Mouse (Mus musculus) kidney, embryonic 16.5 days (tissue): ENCODE results near the gene Ethe1. TPM values are rescaled to one million over a fixed set of nuclear protein-coding genes. Genes with fewer than 3 reads are reported as not detected.

Experiments
- ATAC-seq: fragments of 200-750 bp; cut with Nextera tagmentation; 2 replicates; pipeline ENCODE4 v1.8.0; 2017; ENCODE audit warnings: moderate TSS enrichment; ENCODE audit not compliant: low FRiP score, low TSS enrichment
- H3K27ac ChIP-seq: fragments of 300-500 bp; sonication (generic); 2 replicates; pipeline ENCODE4 v1.5.1; 2014; ENCODE audit warnings: low read length
- H3K27me3 ChIP-seq: fragments of 300-500 bp; sonication (generic); 2 replicates; pipeline ENCODE4 v1.6.1; 2014; ENCODE audit warnings: low read length, control low read depth, mixed read lengths; ENCODE audit not compliant: insufficient read depth
- H3K36me3 ChIP-seq: fragments of 300-500 bp; sonication (generic); 2 replicates; pipeline ENCODE4 v1.6.1; 2014; ENCODE audit warnings: low read length, control low read depth, mixed read lengths; ENCODE audit not compliant: insufficient read depth
- H3K4me1 ChIP-seq: fragments of 300-500 bp; sonication (generic); 2 replicates; pipeline ENCODE4 v1.6.1; 2014; ENCODE audit warnings: low read length, control low read depth, mixed read lengths; ENCODE audit not compliant: insufficient read depth
- H3K4me2 ChIP-seq: fragments of 300-500 bp; sonication (generic); replicated peaks from 2 replicates; pipeline ENCODE4 v1.6.1; 2014; ENCODE audit warnings: low read depth, low read length
- H3K4me3 ChIP-seq: fragments of 300-500 bp; sonication (generic); 2 replicates; pipeline ENCODE4 v1.5.1; 2014; ENCODE audit warnings: mild to moderate bottlenecking, low read length
- H3K9ac ChIP-seq: fragments of 300-500 bp; sonication (generic); replicated peaks from 2 replicates; pipeline ENCODE4 v1.6.1; 2014; ENCODE audit warnings: low read length
- H3K9me3 ChIP-seq: fragments of 300-500 bp; sonication (generic); 2 replicates; pipeline ENCODE4 v1.6.1; 2016; ENCODE audit warnings: low read length, control low read depth
- WGBS: fragments of 180-500 bp; shearing (Covaris S2); extraction: QIAGEN DNeasy Blood & Tissue Kit; methylation state at CpG from one replicate; pipeline ENCODE4 v1.1.7; 2014; 5-methylcytosine and 5-hydroxymethylcytosine counted together
- polyA plus RNA-seq: library from polyadenylated mRNA; unstranded; fragments of >200 nt; fragmentation: Nextera tagmentation; extraction: Ambion mirVana; gene quantifications from 2 replicates; pipeline ENCODE4 v1.2.1, GENCODE M21; 2015

Ethe1 gene
- polyA plus RNA-seq: 53.0 and 55.2 TPM in 2 replicates

DNA sequence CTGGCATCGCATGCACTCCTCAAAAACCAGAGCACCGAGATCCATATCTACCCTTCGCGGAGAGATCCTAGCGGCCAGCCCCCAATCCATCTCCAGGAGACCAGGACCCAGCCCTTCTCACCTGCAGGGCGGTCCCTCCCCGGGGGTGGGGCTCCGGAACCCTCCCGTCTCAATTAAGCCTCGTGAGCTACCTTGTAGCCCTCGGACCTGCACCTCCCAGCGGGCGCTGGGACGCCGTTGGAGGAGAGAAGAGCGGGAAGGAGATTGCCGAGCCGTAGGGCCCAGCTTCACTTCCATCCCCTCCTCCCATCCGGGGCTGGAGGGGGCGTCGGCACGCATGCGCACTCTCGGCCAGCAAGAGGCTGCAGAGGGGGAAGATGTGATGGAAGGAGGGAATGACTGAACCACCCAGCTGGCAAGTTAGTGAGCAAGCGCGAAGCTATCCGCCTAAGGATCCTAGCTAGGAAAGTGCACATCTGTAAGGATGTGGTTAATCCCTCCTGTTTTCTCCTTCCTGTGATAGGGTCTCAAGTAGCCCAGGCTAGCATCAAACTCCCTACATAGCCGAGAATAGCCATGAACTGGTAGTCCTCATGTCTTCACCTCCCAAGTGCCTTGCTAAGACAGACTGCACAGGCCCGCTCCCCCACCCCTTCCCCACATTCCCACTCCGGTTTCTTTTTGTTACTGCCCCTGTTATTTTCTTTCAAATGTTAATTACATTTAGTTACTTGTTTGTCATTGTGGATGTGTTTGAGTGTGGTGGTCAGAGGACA is at the start of gene Ethe1, which contains the start of gene Zfp575:
Gene Ethe1 (plus strand): TSS at position 214 of the 776 bp plus-strand sequence.
Gene Zfp575 (minus strand): TSS at position 312 of the 776 bp plus-strand sequence.
- peak within 1 kb of the TSS; percentile 51 for H3K4me3 ChIP-seq
- 0 out of 2 replicates have a peak, but pooled peaks cover 3% of the 10 kb centered on the region for H3K9me3 ChIP-seq
- peaks cover 12% of the 10 kb centered on the region for H3K4me1 ChIP-seq
- 7% methylated on average over 30 of the region's 30 CpGs for WGBS
- peak within 1 kb of the TSS; percentile 74 for H3K9ac ChIP-seq
- H3K27me3 ChIP-seq: peaks cover 18% of the 10 kb centered on the region
- H3K36me3 ChIP-seq: no peaks in the 10 kb centered on the region
- no peak within 1 kb of the TSS; the same call in 1 of the 2 replicates for H3K27ac ChIP-seq
- H3K4me2 ChIP-seq: peak within 1 kb of the TSS; percentile 63
- ATAC-seq: peak; percentile 40

DNA sequence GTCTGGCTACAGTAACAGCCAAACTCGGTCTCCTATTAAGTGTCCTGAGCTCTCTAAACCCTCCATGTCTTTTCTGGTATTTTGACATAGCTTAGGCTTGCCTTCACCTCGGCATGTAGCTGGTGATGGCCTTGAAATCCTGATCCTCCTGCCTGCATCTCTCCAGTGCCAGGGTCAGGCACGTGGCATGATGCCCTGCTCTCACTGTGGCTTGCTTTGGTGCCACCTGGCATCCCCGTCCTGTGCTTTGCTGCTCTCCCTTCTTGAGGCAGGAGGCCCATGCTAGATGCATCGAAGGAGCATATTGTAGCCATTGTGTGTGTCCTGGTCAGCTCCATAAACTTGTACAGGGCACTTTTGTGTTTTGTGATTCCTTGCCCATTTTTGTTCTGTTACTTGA is 49.8 kb upstream of the Ethe1 start:
- Histone ChIP-seq H3K27ac (peak overlapping the region; percentile 81), H3K4me2 (no peak overlapping the region), H3K4me1 (peaks cover 27% of the 10 kb centered on the region), H3K9ac (no peak overlapping the region), H3K36me3 (peaks cover 23% of the 10 kb centered on the region), H3K9me3 (peaks cover 3% of the 10 kb centered on the region; the same call in 1 of the 2 replicates), H3K4me3 (no peak overlapping the region), H3K27me3 (no peaks in the 10 kb centered on the region)
- 54% methylated on average over 5 of the region's 5 CpGs for WGBS
- ATAC-seq: no peak

DNA sequence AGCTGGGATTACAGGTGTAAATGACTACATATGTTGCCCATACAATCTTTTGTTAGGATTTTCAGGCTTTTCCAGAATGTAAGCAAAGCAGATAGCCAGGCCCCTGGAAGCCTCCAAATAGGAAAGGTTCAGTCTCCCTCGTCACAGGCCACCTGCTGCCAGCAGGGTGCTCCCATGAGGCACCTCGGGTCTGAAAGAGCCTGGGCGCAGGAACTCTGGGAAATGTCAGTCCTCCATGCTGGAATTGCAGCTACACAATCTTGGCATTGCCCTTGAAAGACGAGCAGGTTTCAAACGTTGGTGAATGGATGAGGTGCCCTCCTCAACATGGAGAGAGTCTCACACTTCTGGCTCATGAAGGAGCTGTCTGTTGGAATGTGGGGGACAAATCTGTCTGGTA is 49.2 kb upstream of the Ethe1 start:
- WGBS: 39% methylated on average over 5 of the region's 5 CpGs
- Histone ChIP-seq H3K27ac (no peak overlapping the region), H3K9ac (no peak overlapping the region), H3K4me2 (no peak overlapping the region), H3K4me3 (no peak overlapping the region), H3K27me3 (no peaks in the 10 kb centered on the region), H3K36me3 (peaks cover 21% of the 10 kb centered on the region), H3K9me3 (peaks cover 3% of the 10 kb centered on the region; the same call in 1 of the 2 replicates), H3K4me1 (peaks cover 27% of the 10 kb centered on the region)
- ATAC-seq: no peak

DNA sequence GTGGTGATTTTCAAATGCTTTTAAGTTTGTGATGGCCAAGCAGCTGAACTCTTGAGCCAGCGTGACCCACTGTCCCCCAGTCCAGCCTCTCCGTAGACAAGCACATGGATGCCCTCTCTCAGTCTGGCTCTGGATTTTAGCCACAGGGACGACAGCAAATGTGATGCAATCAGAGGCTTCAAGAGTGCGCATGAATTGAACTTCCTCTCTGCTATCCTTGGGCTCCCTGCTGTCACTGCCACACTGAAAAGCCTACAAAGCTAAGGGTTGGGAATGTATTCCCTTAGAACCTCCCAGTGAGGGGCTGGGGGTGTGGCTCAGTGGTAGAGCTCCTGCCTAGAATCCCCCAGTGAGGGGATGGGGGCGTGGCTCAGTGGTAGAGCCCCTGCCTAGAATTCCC is 48.6 kb upstream of the Ethe1 start:
- Histone ChIP-seq H3K4me1 (peaks cover 24% of the 10 kb centered on the region), H3K4me2 (no peak overlapping the region), H3K9me3 (peaks cover 3% of the 10 kb centered on the region; the same call in 1 of the 2 replicates), H3K27ac (no peak overlapping the region), H3K9ac (no peak overlapping the region), H3K36me3 (peaks cover 15% of the 10 kb centered on the region), H3K27me3 (no peaks in the 10 kb centered on the region), H3K4me3 (no peak overlapping the region)
- WGBS: 82% methylated on average over 5 of the region's 5 CpGs
- no peak for ATAC-seq

DNA sequence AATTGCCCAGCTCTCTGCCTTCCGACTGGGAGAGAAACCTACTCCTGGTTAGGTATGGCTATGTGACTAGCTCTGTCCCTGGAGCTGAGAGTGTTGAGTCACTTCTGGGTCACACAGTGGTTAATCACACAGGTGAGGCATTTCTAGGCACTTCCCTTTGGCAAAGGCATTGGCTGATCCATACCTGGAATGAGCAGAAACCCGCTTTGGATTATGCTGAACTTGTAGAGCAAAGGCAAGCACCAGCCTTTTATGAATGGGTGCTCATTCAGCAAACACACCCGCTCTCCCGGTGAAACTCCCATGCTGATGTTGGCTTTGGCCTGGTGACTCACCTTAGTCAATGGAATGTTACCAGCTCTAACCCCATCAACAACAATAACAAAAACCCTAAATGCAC is 47.7 kb upstream of the Ethe1 start:
- no peak overlapping the region for H3K4me3 ChIP-seq
- peaks cover 10% of the 10 kb centered on the region for H3K36me3 ChIP-seq
- H3K4me1 ChIP-seq: peaks cover 20% of the 10 kb centered on the region
- peaks cover 3% of the 10 kb centered on the region for H3K9me3 ChIP-seq
- H3K27ac ChIP-seq: no peak overlapping the region
- no peak overlapping the region for H3K4me2 ChIP-seq
- 97% methylated on average over 4 of the region's 4 CpGs for WGBS
- H3K9ac ChIP-seq: no peak overlapping the region
- no peak for ATAC-seq
- H3K27me3 ChIP-seq: no peaks in the 10 kb centered on the region

DNA sequence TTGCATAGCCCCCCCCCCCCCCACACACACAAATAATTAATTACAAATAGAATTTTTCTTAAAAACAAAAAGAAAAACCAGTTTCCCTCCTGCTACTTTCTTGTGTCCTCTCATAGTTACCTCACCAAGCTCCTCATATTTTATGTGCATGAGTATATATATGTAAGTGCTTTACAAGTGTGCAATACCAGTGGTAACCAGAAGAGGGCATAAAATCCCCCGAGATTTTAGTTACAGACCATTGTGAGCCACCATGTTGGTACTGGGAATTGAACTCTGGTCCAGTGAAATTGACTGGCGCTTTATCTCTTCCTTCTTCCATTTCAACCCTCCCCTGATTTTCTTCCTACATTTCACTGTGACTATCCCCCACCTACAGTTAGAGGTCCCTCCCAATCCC is 42.8 kb upstream of the Ethe1 start:
- H3K27ac ChIP-seq: no peak overlapping the region
- peaks cover 6% of the 10 kb centered on the region for H3K36me3 ChIP-seq
- WGBS: 90% methylated on average over 2 of the region's 2 CpGs
- peaks cover 14% of the 10 kb centered on the region for H3K4me1 ChIP-seq
- no peaks in the 10 kb centered on the region; the same call in 1 of the 2 replicates for H3K9me3 ChIP-seq
- H3K9ac ChIP-seq: no peak overlapping the region
- ATAC-seq: no peak
- H3K4me2 ChIP-seq: no peak overlapping the region
- no peaks in the 10 kb centered on the region for H3K27me3 ChIP-seq
- H3K4me3 ChIP-seq: no peak overlapping the region

DNA sequence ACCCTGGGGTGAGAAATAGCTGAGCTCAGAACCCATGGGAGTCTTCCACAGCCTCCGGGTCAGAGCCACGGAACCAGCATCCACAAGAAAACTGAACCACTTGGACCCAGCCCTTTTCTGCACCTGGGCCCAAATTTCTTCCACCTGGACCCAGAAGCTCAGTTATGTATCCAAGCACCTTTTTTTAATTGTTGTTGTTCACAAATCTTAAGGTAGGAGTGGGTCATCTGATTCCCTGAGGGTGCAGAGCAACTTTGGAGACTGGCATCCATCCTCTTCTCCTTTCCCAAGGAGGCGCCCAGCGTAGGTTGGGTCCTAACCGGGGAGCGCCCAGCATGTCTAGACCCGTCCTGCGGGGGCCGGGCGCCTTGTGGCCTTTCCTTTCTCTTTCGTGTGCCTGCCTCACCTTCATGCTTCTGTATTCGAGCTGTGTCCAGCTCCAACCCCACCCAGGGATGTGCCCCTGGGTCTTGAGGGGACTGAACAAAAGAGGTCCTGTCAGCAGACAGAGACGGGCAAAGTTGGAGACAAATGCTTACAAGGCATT is 41.2 kb upstream of the Ethe1 start, which contains the start of the genes Pinlyp and Xrcc1:
Gene Pinlyp (minus strand): TSS at position 51 of the 547 bp plus-strand sequence.
Gene Xrcc1 (plus strand): TSS at position 222 of the 547 bp plus-strand sequence.
- H3K9ac ChIP-seq: peak within 1 kb of the TSS; percentile 92
- no peaks in the 10 kb centered on the region for H3K27me3 ChIP-seq
- peaks cover 14% of the 10 kb centered on the region for H3K4me1 ChIP-seq
- no peaks in the 10 kb centered on the region; the same call in 1 of the 2 replicates for H3K9me3 ChIP-seq
- peak; percentile 9; the same call in 1 of the 2 replicates for ATAC-seq
- 20% methylated on average over 13 of the region's 13 CpGs for WGBS
- H3K27ac ChIP-seq: peak within 1 kb of the TSS; percentile 95
- H3K36me3 ChIP-seq: peaks cover 20% of the 10 kb centered on the region
- H3K4me3 ChIP-seq: peak within 1 kb of the TSS; percentile 93
- H3K4me2 ChIP-seq: peak within 1 kb of the TSS; percentile 73

DNA sequence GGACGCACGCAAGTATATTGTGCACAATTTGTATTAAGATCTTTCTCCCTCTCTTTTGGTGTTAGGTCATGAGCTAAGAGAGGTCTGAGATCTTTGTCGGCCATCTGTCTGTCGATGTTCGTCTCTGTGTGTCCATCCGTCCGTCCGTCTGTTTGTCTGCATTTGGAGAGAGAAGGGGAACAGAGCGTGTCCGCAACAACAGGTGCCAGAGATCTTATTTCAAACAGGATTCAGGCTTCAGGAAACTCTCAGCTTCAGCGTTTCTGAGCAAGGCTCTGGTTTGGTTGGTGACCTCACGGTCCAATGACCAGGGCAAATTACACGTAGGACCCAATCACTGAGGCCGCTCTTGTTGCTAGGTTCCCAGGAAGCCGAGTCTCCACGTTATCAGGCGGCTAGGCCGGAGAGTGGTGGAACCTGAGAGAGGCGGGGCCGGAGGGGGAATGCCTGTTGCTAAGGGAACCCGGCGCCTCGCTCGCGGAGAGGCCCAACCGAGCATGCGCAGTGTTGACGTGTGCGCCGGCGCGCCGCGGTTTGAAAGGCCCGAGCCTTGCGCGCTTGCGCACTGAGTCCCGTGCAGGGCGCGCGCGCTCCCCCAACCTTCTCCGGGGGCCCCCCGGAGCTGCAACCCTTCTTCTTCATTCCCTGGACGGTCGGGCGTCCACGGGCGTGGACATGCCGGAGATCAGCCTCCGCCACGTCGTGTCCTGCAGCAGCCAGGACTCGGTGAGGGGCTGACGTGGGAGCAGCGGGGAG is 40.5 kb upstream of the Ethe1 start:
- WGBS: under 1% methylated on average over 57 of the region's 57 CpGs
- peak overlapping the region; percentile 73 for H3K4me2 ChIP-seq
- peak overlapping the region; percentile 95 for H3K27ac ChIP-seq
- peak overlapping the region; percentile 92 for H3K9ac ChIP-seq
- no peaks in the 10 kb centered on the region for H3K27me3 ChIP-seq
- peaks cover 20% of the 10 kb centered on the region for H3K36me3 ChIP-seq
- peaks cover 14% of the 10 kb centered on the region for H3K4me1 ChIP-seq
- no peaks in the 10 kb centered on the region; the same call in 1 of the 2 replicates for H3K9me3 ChIP-seq
- peak; percentile 99 for ATAC-seq
- H3K4me3 ChIP-seq: peak overlapping the region; percentile 93

DNA sequence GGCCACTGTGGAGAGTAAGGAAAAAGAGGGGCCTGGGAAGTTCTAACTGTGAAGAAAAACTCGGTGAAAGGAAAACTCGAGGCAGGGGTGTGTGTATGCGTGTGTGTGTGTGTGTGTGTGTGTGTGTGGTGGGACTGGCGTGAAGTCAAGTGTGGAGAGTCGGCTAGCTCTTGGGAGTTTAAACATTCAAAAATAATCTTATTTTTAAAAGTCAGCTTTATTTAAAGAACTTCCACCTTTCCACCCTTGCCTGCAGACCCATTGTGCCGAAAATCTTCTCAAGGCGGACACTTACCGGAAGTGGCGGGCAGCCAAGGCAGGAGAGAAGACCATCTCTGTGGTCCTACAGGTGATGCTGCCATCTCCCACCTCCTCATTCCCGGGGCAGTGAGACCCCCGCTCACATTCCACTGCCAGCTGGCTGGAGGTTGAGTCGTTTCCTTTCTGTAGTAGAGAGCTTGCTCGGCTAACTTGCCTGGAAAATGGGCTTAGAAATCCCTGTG is 39.8 kb upstream of the Ethe1 start:
- ATAC-seq: peak; percentile 0; the same call in 1 of the 2 replicates
- 21% methylated on average over 13 of the region's 13 CpGs for WGBS

More for the DNA sequence above, 39.8 kb upstream of the Ethe1 start:
- peak overlapping the region; percentile 79 for H3K27ac ChIP-seq
- H3K9me3 ChIP-seq: no peaks in the 10 kb centered on the region; the same call in 1 of the 2 replicates
- peak overlapping the region; percentile 92 for H3K9ac ChIP-seq
- H3K4me3 ChIP-seq: peak overlapping the region; percentile 93
- peaks cover 27% of the 10 kb centered on the region for H3K36me3 ChIP-seq
- peaks cover 14% of the 10 kb centered on the region for H3K4me1 ChIP-seq
- peak overlapping the region; percentile 73 for H3K4me2 ChIP-seq
- H3K27me3 ChIP-seq: no peaks in the 10 kb centered on the region
